Comparison of ENCODE assay signal across 7 mouse cellular contexts in genomic region chr17:29711076-29711744, GRCm38 (mm10). TPM values are rescaled to one million over a fixed set of nuclear protein-coding genes. Genes with fewer than 3 reads are reported as not detected.
DNase-seq lines count a peak whose midpoint lies in the region; ATAC-seq and TF ChIP-seq lines count a peak whose summit lies in the region.

No protein-coding gene starts in this region.

- WGBS in lung, embryonic 14.5 days: 47% methylated on average over 19 of the region's 19 CpGs
- WGBS in forebrain, embryonic 12.5 days: 64% methylated on average over 19 of the region's 19 CpGs
- 53% methylated on average over 19 of the region's 19 CpGs for WGBS in limb, embryonic 12.5 days

- H3K36me3 ChIP-seq in lung, embryonic 14.5 days (ENCODE audit: insufficient read depth): no peaks in the 10 kb centered on the region
- H3K36me3 ChIP-seq in forebrain, embryonic 12.5 days (replicated peaks): no peaks in the 10 kb centered on the region
- H3K36me3 ChIP-seq in limb, embryonic 12.5 days: peaks cover 6% of the 10 kb centered on the region

- no peak overlapping the region for H3K4me3 ChIP-seq in lung, embryonic 14.5 days (ENCODE audit: low read depth, low read length)
- H3K4me3 ChIP-seq in forebrain, embryonic 12.5 days (replicated peaks): no peak overlapping the region
- no peak overlapping the region for H3K4me3 ChIP-seq in limb, embryonic 12.5 days (replicated peaks)

- H3K4me2 ChIP-seq in lung, embryonic 14.5 days: no peak overlapping the region
- H3K4me2 ChIP-seq in forebrain, embryonic 12.5 days: no peak overlapping the region
- peak overlapping the region; percentile 5; the same call in 1 of the 2 replicates for H3K4me2 ChIP-seq in limb, embryonic 12.5 days

- H3K27me3 ChIP-seq in lung, embryonic 14.5 days (ENCODE audit: insufficient read depth, low read length): no peaks in the 10 kb centered on the region
- H3K27me3 ChIP-seq in forebrain, embryonic 12.5 days: no peaks in the 10 kb centered on the region
- no peaks in the 10 kb centered on the region for H3K27me3 ChIP-seq in limb, embryonic 12.5 days

- peaks cover 25% of the 10 kb centered on the region for H3K4me1 ChIP-seq in lung, embryonic 14.5 days (ENCODE audit: insufficient read depth)
- H3K4me1 ChIP-seq in forebrain, embryonic 12.5 days: peaks cover 77% of the 10 kb centered on the region
- peaks cover 77% of the 10 kb centered on the region for H3K4me1 ChIP-seq in limb, embryonic 12.5 days (replicated peaks)

- no peak overlapping the region for H3K9ac ChIP-seq in lung, embryonic 14.5 days
- no peak overlapping the region for H3K9ac ChIP-seq in forebrain, embryonic 12.5 days
- no peak overlapping the region for H3K9ac ChIP-seq in limb, embryonic 12.5 days (replicated peaks)

- no peak for TF ChIP-seq CTCF in lung, embryonic 14.5 days (IDR thresholded peaks at IDR 0.05; ENCODE audit: low read depth)

- intact Hi-C loops in left cerebral cortex, postnatal 14 days (cut with DNase I): no loop called here

- no peak for ATAC-seq in lung, embryonic 14.5 days (ENCODE audit: insufficient read depth)
- ATAC-seq in forebrain, embryonic 12.5 days (ENCODE audit: low FRiP score): no peak
- ATAC-seq in limb, embryonic 12.5 days (ENCODE audit: insufficient number of reproducible peaks, insufficient read depth, low FRiP score, low TSS enrichment, low read depth): no peak

- no peak overlapping the region for H3K27ac ChIP-seq in lung, embryonic 14.5 days (ENCODE audit: low read depth)
- H3K27ac ChIP-seq in forebrain, embryonic 12.5 days: peak overlapping the region; percentile 81
- peak overlapping the region; percentile 29; the same call in 1 of the 2 replicates for H3K27ac ChIP-seq in limb, embryonic 12.5 days

- DNase-seq in lung, embryonic 14.5 days: peak; percentile 27
- DNase-seq in lung, postnatal 25 days (ENCODE audit: low spot score): no peak
- DNase-seq in cerebellum, adult 11-12 months: peak; percentile 93
- no peak for DNase-seq in urinary bladder, postnatal 10 days (ENCODE audit: low spot score)
- DNase-seq in left cerebral cortex, postnatal 14 days (ENCODE audit: low spot score in 2 of 2): no peak

- H3K9me3 ChIP-seq in lung, embryonic 14.5 days (ENCODE audit: low read depth, low read length): no peaks in the 10 kb centered on the region
- no peaks in the 10 kb centered on the region for H3K9me3 ChIP-seq in forebrain, embryonic 12.5 days
- H3K9me3 ChIP-seq in limb, embryonic 12.5 days: no peaks in the 10 kb centered on the region

RNA-seq across cellular contexts. Expression of gene Ccdc167, which starts 5.6 kb away (rescaled TPM):
- 18.2 and 18.4 TPM in 2 replicates for polyA plus RNA-seq in lung, embryonic 14.5 days (2014; fragmentation: Nextera tagmentation; extraction: Ambion mirVana)
- polyA plus RNA-seq in forebrain, embryonic 12.5 days (2016; fragmentation: Nextera tagmentation; extraction: Ambion mirVana): 15.8 and 17.8 TPM in 2 replicates
- polyA plus RNA-seq in limb, embryonic 12.5 days (2016; fragmentation: Nextera tagmentation; extraction: Ambion mirVana): 16.8 and 17.5 TPM in 2 replicates
- 10 to 100 TPM; 13.5 to 15.1 TPM for total RNA-seq in left cerebral cortex, postnatal 14 days (2021)

RNA-seq across cellular contexts. Expression of gene Cmtr1, which starts 50.8 kb away (rescaled TPM):
- 112 and 114 TPM in 2 replicates for polyA plus RNA-seq in lung, embryonic 14.5 days (2014; fragmentation: Nextera tagmentation; extraction: Ambion mirVana)
- polyA plus RNA-seq in forebrain, embryonic 12.5 days (2016; fragmentation: Nextera tagmentation; extraction: Ambion mirVana): 154 and 166 TPM in 2 replicates
- 138 and 147 TPM in 2 replicates for polyA plus RNA-seq in limb, embryonic 12.5 days (2016; fragmentation: Nextera tagmentation; extraction: Ambion mirVana)
- total RNA-seq in left cerebral cortex, postnatal 14 days (2021): 10 to 100 TPM; 86.8 to 96.7 TPM

Comparison
In these comparisons a context has a peak if more than half of its experiments do, and no peak if none do; other contexts are left out.
1. DNase-seq: peak in lung, embryonic 14.5 days (single experiment) and cerebellum, adult 11-12 months (single experiment); none in lung, postnatal 25 days (single experiment), urinary bladder, postnatal 10 days (single experiment) and left cerebral cortex, postnatal 14 days (0 of 2).